Mouse (Mus musculus) thymus, adult 2 months (tissue): ENCODE results near the gene Rnf220.

ENCODE experiments used
- CTCF ChIP-seq: fragments of 200-500 bp; IDR thresholded peaks from 2 replicates; pipeline ENCODE4 v1.5.1; 2012; ENCODE audit warnings: mild to moderate bottlenecking, control low read depth, low read length, moderate library complexity, borderline replicate concordance; ENCODE audit not compliant: control insufficient read depth, poor library complexity, insufficient read depth; ENCODE audit errors: extremely low read depth
- POLR2A ChIP-seq: fragments of 200-500 bp; IDR thresholded peaks from 2 replicates; pipeline ENCODE4 v1.6.1; 2012; ENCODE audit warnings: mild to moderate bottlenecking, low read length, control low read depth, moderate library complexity; ENCODE audit not compliant: control insufficient read depth, poor library complexity, insufficient read depth; ENCODE audit errors: extremely low read depth

DNA sequence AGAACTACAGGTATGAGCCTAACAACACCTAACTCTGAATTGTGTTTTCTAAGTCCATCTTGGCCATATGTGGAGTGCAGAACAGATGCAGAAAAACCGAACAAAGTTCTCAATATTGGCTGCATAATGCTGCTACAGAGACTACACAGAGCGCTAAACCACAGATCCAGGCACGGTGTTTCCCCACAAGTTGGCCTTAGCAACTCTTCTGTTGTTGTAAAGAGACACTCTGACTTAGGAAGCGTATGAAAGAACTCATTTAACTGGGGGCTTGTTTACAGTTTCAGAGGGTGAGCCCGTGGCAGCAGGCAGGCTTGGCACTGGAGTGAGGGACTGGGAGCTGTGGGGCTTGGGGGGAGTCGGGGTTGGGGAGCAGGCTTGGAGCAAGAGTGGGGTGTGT, 142.2 kb downstream of the Rnf220 start:
- TF ChIP-seq POLR2A (no peak), CTCF (no peak)
